11 mouse cellular contexts compared by ENCODE assay signal in the genomic region with DNA sequence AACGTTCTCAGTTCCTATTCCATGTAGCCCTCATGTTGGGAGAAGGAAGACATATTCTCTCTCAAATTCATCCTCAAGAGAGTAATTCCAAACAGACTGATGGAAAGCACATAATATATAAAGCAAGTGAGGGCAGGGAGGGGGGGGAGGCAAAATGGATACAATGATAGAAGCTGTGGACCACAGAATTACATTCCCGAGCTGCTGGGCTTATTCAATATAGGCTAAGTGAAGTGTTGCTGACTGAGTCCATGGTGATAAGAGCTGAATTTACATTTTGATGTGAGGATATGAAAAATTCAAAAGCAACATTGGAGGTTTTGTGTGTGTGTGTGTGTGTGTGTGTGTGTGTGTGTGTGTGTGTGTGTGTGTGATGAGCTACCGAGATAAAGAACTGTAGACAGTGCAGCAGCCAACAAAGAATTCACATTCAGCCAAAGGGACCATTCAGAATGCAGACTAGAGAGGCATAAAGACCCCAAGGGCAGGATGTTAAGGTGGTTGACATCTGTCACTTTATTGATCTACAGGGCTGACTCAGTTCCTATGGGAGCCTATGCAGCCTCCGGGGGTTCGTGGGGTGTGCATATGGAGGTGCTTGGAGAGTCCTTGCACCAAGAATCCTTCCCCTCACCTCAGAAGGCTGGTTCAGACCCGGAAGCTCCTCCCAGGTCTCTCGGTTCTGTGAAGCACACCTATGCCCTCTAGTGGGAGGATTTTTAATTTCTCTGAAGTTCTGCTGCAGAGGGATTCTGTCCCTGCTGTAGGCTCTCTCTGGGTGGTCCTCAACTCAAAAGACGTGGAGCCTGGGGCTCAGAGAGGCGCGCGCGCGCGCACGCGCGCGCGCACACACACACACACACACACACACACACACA. TPM values are rescaled to one million over a fixed set of nuclear protein-coding genes. Genes with fewer than 3 reads are reported as not detected.
DNase-seq lines count a peak whose midpoint lies in the region; ATAC-seq and TF ChIP-seq lines count a peak whose summit lies in the region.
"Not testable (repeated sequence)": the region's sequence is repeated elsewhere in the genome, so short reads cannot be mapped to it uniquely, and the experiment has no call there.
"Had no signal": no experiment of that assay in that cellular context is flagged by ENCODE, and none has a peak within 500 bp of the region (broad histone marks: within the 10 kb centered on the region; RNA-seq: fewer than 3 reads in every experiment).

No protein-coding gene starts in this region.

- DNase-seq in forebrain, embryonic 14.5 days (ENCODE audit: low spot score): not testable (repeated sequence)
- DNase-seq in kidney, adult 9 months: peak; percentile 13
- DNase-seq in lung, adult 2 months: peak; percentile 4
- peak; percentile 23 to 30 for DNase-seq in right cerebral cortex, postnatal 10 days (ENCODE audit: low spot score in 2 of 2)

- 13% methylated on average over 17 of the region's 19 CpGs for WGBS in forebrain, embryonic 14.5 days
- WGBS in hindbrain, embryonic 12.5 days: 40% methylated on average over 8 of the region's 19 CpGs
- WGBS in lung, adult 2 months: 17% methylated on average over 18 of the region's 19 CpGs
- 16% methylated on average over 16 of the region's 19 CpGs for WGBS in midbrain, embryonic 15.5 days

- H3K4me2 ChIP-seq in forebrain, embryonic 14.5 days (ENCODE audit: low read length); hindbrain, embryonic 12.5 days (replicated peaks); midbrain, embryonic 15.5 days: not testable (repeated sequence)

- not testable (repeated sequence) for H3K27ac ChIP-seq in forebrain, embryonic 14.5 days (ENCODE audit: low read depth, low read length); hindbrain, embryonic 12.5 days; midbrain, embryonic 15.5 days

- H3K9me3 ChIP-seq in forebrain, embryonic 14.5 days (replicated peaks; ENCODE audit: control insufficient read depth, low read length); hindbrain, embryonic 12.5 days (replicated peaks); midbrain, embryonic 15.5 days: not testable (repeated sequence)

- not testable (repeated sequence) for H3K4me1 ChIP-seq in forebrain, embryonic 14.5 days (ENCODE audit: control insufficient read depth, insufficient read depth, low read length); hindbrain, embryonic 12.5 days; lung, adult 2 months (ENCODE audit: control insufficient read depth, insufficient read depth, low read length); midbrain, embryonic 15.5 days

- not testable (repeated sequence) for H3K9ac ChIP-seq in forebrain, embryonic 14.5 days (ENCODE audit: low read length); hindbrain, embryonic 12.5 days; midbrain, embryonic 15.5 days

- H3K27me3 ChIP-seq in forebrain, embryonic 14.5 days (replicated peaks; ENCODE audit: control insufficient read depth, insufficient read depth, low read length); hindbrain, embryonic 12.5 days; midbrain, embryonic 15.5 days (replicated peaks): not testable (repeated sequence)

- ATAC-seq in cerebellum, adult (ENCODE audit: insufficient number of reproducible peaks, low FRiP score, low TSS enrichment): peak; percentile 64; the same call in 1 of the 2 replicates
- ATAC-seq in forebrain, embryonic 14.5 days: peak; percentile 83
- peak; percentile 68; the same call in 1 of the 2 replicates for ATAC-seq in hindbrain, embryonic 12.5 days (ENCODE audit: low FRiP score)
- peak; percentile 91 for ATAC-seq in midbrain, embryonic 15.5 days (replicated peaks)

- not testable (repeated sequence) for TF ChIP-seq CTCF in lung, adult 2 months (IDR thresholded peaks at IDR 0.05; ENCODE audit: insufficient read depth, low read length)

- TF ChIP-seq POLR2A in lung, adult 2 months (IDR thresholded peaks at IDR 0.05; ENCODE audit: borderline replicate concordance, extremely low read depth, low read depth, low read length): not testable (repeated sequence)

- not testable (repeated sequence) for H3K4me3 ChIP-seq in forebrain, embryonic 14.5 days (ENCODE audit: low read depth, low read length); hindbrain, embryonic 12.5 days; lung, adult 2 months (replicated peaks; ENCODE audit: extremely low read depth, low read depth, low read length); midbrain, embryonic 15.5 days

- not testable (repeated sequence) for H3K36me3 ChIP-seq in forebrain, embryonic 14.5 days (ENCODE audit: control insufficient read depth, insufficient read depth, low read length); hindbrain, embryonic 12.5 days; midbrain, embryonic 15.5 days (replicated peaks)

RNA-seq across cellular contexts. Expression of a gene that starts 11.8 kb away (rescaled TPM):
- polyA plus RNA-seq in forebrain, embryonic 14.5 days (2014; fragmentation: Nextera tagmentation; extraction: Ambion mirVana): not detected in 2 replicates
- polyA plus RNA-seq in hindbrain, embryonic 12.5 days (2016; fragmentation: Nextera tagmentation; extraction: Ambion mirVana): not detected in 2 replicates
- polyA plus RNA-seq in lung, adult 2 months (2012; rRNA removed): 27.9 TPM in 1 of 2 replicates, not detected in the other
- polyA plus RNA-seq in midbrain, embryonic 15.5 days (2015; fragmentation: Nextera tagmentation; extraction: Ambion mirVana): not detected in 2 replicates
- polyA plus RNA-seq: cerebellum, adult 2 months; kidney, adult 2 months; limb, embryonic 10.5 days; small intestine, adult 2 months had no signal

RNA-seq across cellular contexts. Expression of a gene that starts 39.0 kb away (rescaled TPM):
- polyA plus RNA-seq in forebrain, embryonic 14.5 days (2014; fragmentation: Nextera tagmentation; extraction: Ambion mirVana): 3.1 and 4.1 TPM in 2 replicates
- 29.1 and 30.2 TPM in 2 replicates for polyA plus RNA-seq in hindbrain, embryonic 12.5 days (2016; fragmentation: Nextera tagmentation; extraction: Ambion mirVana)
- polyA plus RNA-seq in lung, adult 2 months (2012; rRNA removed): 43.9 and 50.5 TPM in 2 replicates
- 12.2 and 14.0 TPM in 2 replicates for polyA plus RNA-seq in midbrain, embryonic 15.5 days (2015; fragmentation: Nextera tagmentation; extraction: Ambion mirVana)
